22 mouse cellular contexts compared by ENCODE assay signal in the genomic region with DNA sequence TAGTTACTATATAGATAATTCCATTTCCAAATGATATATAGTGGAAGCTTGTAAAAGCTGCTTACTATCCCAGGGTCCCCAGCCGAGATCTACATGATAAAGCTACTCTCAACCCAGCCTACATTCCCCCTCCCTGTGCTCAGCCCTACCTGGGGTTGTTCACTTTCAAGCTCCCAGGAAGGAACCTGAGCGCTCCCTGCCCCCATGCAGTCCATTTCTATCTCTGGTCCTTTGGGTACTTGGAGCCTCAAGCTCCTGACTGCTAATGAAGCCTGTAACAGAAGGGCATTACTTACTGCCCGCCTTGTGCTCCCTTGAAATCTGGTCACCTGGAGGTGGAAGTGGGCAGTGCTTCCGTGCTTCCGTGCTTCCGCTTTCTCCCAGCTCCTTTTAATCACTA. TPM values are rescaled to one million over a fixed set of nuclear protein-coding genes. Genes with fewer than 3 reads are reported as not detected.
A peak's percentile ranks its signal among the peaks of the same experiment; 100 is the strongest.
DNase-seq lines count a peak whose midpoint lies in the region; ATAC-seq and TF ChIP-seq lines count a peak whose summit lies in the region.
"Had no signal": no experiment of that assay in that cellular context is flagged by ENCODE, and none has a peak within 500 bp of the region (broad histone marks: within the 10 kb centered on the region; RNA-seq: fewer than 3 reads in every experiment).

No protein-coding gene starts in this region.

- no peaks in the 10 kb centered on the region for H3K9me3 ChIP-seq in kidney, embryonic 16.5 days (ENCODE audit: low read length)
- H3K9me3 ChIP-seq in E14TG2a.4 (ENCODE audit: low read length) (no peaks in the 10 kb centered on the region), ES-Bruce4 (replicated peaks; ENCODE audit: control insufficient read depth, insufficient read depth, low read length, poor library complexity, severe bottlenecking) (no peaks in the 10 kb centered on the region)
- H3K9me3 ChIP-seq in liver, embryonic 11.5 days (ENCODE audit: control insufficient read depth, low read length), result no peaks in the 10 kb centered on the region
- H3K9me3 ChIP-seq: forebrain, embryonic 12.5 days; heart, embryonic 13.5 days; midbrain, embryonic 13.5 days; neural tube, embryonic 12.5 days had no signal

- no peaks in the 10 kb centered on the region for H3K27me3 ChIP-seq in kidney, embryonic 16.5 days (ENCODE audit: insufficient read depth, low read length)
- H3K27me3 ChIP-seq in E14TG2a.4 (ENCODE audit: insufficient read depth, low read length), result no peaks in the 10 kb centered on the region
- H3K27me3 ChIP-seq in ES-Bruce4 (ENCODE audit: control insufficient read depth, insufficient read depth, low read length, poor library complexity, severe bottlenecking), result no peaks in the 10 kb centered on the region
- no peaks in the 10 kb centered on the region for H3K27me3 ChIP-seq in small intestine, adult 2 months (ENCODE audit: control insufficient read depth, insufficient read depth, low read length)
- H3K27me3 ChIP-seq in liver, embryonic 11.5 days (replicated peaks; ENCODE audit: control insufficient read depth, insufficient read depth, low read length), result 0 out of 2 replicates have a peak, but pooled peaks cover 2% of the 10 kb centered on the region
- H3K27me3 ChIP-seq: heart, embryonic 13.5 days; neural tube, embryonic 12.5 days had no signal

- peak; percentile 82 for TF ChIP-seq EP300 in ES-Bruce4 (IDR thresholded peaks at IDR 0.05; ENCODE audit: insufficient read depth, low read depth, low read length)

- H3K4me1 ChIP-seq in kidney, embryonic 16.5 days (ENCODE audit: insufficient read depth, low read length), result peaks cover 42% of the 10 kb centered on the region
- peaks cover 96% of the 10 kb centered on the region for H3K4me1 ChIP-seq in E14TG2a.4 (replicated peaks; ENCODE audit: low read depth, low read length)
- peaks cover 7% of the 10 kb centered on the region for H3K4me1 ChIP-seq in ES-Bruce4 (ENCODE audit: control insufficient read depth, insufficient read depth, low read length)
- peaks cover 51% of the 10 kb centered on the region for H3K4me1 ChIP-seq in small intestine, adult 2 months (ENCODE audit: control insufficient read depth, insufficient read depth, insufficient read length, low read length)
- H3K4me1 ChIP-seq in liver, embryonic 11.5 days (replicated peaks; ENCODE audit: control insufficient read depth, insufficient read depth, low read length), result no peaks in the 10 kb centered on the region

- H3K36me3 ChIP-seq in kidney, embryonic 16.5 days (ENCODE audit: insufficient read depth, low read length), result no peaks in the 10 kb centered on the region
- H3K36me3 ChIP-seq in E14TG2a.4 (ENCODE audit: insufficient read depth, low read length), result peaks cover 38% of the 10 kb centered on the region
- peaks cover 4% of the 10 kb centered on the region; the same call in 1 of the 2 replicates for H3K36me3 ChIP-seq in ES-Bruce4 (ENCODE audit: control insufficient read depth, insufficient read depth, low read length, poor library complexity, severe bottlenecking)
- H3K36me3 ChIP-seq in small intestine, adult 2 months (ENCODE audit: control insufficient read depth, insufficient read depth, low read length), result peaks cover 5% of the 10 kb centered on the region; the same call in 1 of the 2 replicates
- no peaks in the 10 kb centered on the region for H3K36me3 ChIP-seq in liver, embryonic 11.5 days (ENCODE audit: control insufficient read depth, insufficient read depth, low read length)
- H3K36me3 ChIP-seq: forebrain, embryonic 12.5 days; heart, embryonic 13.5 days; midbrain, embryonic 13.5 days; neural tube, embryonic 12.5 days had no signal

- no peak overlapping the region for H3K9ac ChIP-seq in kidney, embryonic 16.5 days (replicated peaks; ENCODE audit: low read length)
- H3K9ac ChIP-seq in ES-Bruce4 (ENCODE audit: low read depth, poor library complexity, severe bottlenecking), result peak overlapping the region; percentile 67
- no peak overlapping the region for H3K9ac ChIP-seq in liver, embryonic 11.5 days (ENCODE audit: low read depth, low read length)
- H3K9ac ChIP-seq: forebrain, embryonic 12.5 days; heart, embryonic 13.5 days; hindbrain, embryonic 14.5 days; liver, postnatal 0 days; midbrain, embryonic 13.5 days; neural tube, embryonic 12.5 days had no signal

- no peak overlapping the region for H3K4me3 ChIP-seq in kidney, embryonic 16.5 days (ENCODE audit: low read length)
- peak overlapping the region; percentile 75 for H3K4me3 ChIP-seq in E14TG2a.4 (replicated peaks; ENCODE audit: low read length)
- peak overlapping the region; percentile 50 for H3K4me3 ChIP-seq in ES-Bruce4 (ENCODE audit: low read depth, low read length)
- no peak overlapping the region for H3K4me3 ChIP-seq in small intestine, adult 2 months (ENCODE audit: low read depth, low read length)
- H3K4me3 ChIP-seq in liver, embryonic 11.5 days (ENCODE audit: low read depth, low read length), result no peak overlapping the region
- H3K4me3 ChIP-seq: forebrain, embryonic 12.5 days; heart, embryonic 13.5 days; layer of hippocampus, adult 2 months; midbrain, embryonic 13.5 days; neural tube, embryonic 12.5 days had no signal

- TF ChIP-seq POLR2A in ES-Bruce4 (IDR thresholded peaks at IDR 0.05; ENCODE audit: insufficient read depth, low read length), result no peak
- TF ChIP-seq POLR2A in small intestine, adult 2 months (IDR thresholded peaks at IDR 0.05; ENCODE audit: low read depth, low read length), result no peak

- TF ChIP-seq CTCF in E14TG2a.4 (conservative IDR thresholded peaks at IDR 0.05; ENCODE audit: low read length) (peak; percentile 12; the same call in 1 of the 2 replicates), ES-Bruce4 (IDR thresholded peaks at IDR 0.05; ENCODE audit: low read depth, low read length) (no peak)
- no peak for TF ChIP-seq CTCF in small intestine, adult 2 months (IDR thresholded peaks at IDR 0.05; ENCODE audit: extremely low read depth, insufficient read length, insufficient replicate concordance, low read depth, low read length)

- 46% methylated on average over 6 of the region's 6 CpGs for WGBS in kidney, embryonic 16.5 days
- 55% methylated on average over 6 of the region's 6 CpGs for WGBS in small intestine, adult 2 months
- 63% methylated on average over 6 of the region's 6 CpGs for WGBS in liver, embryonic 11.5 days

- no peak for ATAC-seq in kidney, embryonic 16.5 days (ENCODE audit: low FRiP score, low TSS enrichment)
- ATAC-seq in liver, embryonic 11.5 days (replicated peaks; ENCODE audit: low FRiP score), result no peak
- ATAC-seq: liver, postnatal 0 days; midbrain, embryonic 13.5 days had no signal

- peak overlapping the region; percentile 64 for H3K27ac ChIP-seq in kidney, embryonic 16.5 days (ENCODE audit: low read length)
- peak overlapping the region; percentile 98 for H3K27ac ChIP-seq in ES-Bruce4 (ENCODE audit: insufficient read depth, low read length)
- H3K27ac ChIP-seq in small intestine, adult 2 months (ENCODE audit: insufficient read depth, low read depth, low read length), result peak overlapping the region; percentile 20; the same call in 1 of the 2 replicates
- H3K27ac ChIP-seq in liver, embryonic 11.5 days (ENCODE audit: low read depth, low read length), result no peak overlapping the region
- H3K27ac ChIP-seq: forebrain, embryonic 12.5 days; heart, embryonic 13.5 days; hindbrain, embryonic 14.5 days; layer of hippocampus, adult 2 months; midbrain, embryonic 13.5 days; neural tube, embryonic 12.5 days had no signal

- DNase-seq in kidney, postnatal 10 days, result no peak
- DNase-seq in liver, embryonic 11.5 days (ENCODE audit: low spot score), result no peak
- DNase-seq in adrenal gland, adult 18-20 months (ENCODE audit: low spot score in 2 of 2), result no peak
- DNase-seq: cerebellum, adult 18-20 months; cerebellum, postnatal 25 days; heart, adult 11 months; kidney, adult 11 months; layer of hippocampus, postnatal 36 days; liver; liver, postnatal 0 days; thymus, adult 18-20 months had no signal

- H3K4me2 ChIP-seq in kidney, embryonic 16.5 days (replicated peaks; ENCODE audit: low read depth, low read length), result no peak overlapping the region; the same call in 1 of the 2 replicates
- no peak overlapping the region for H3K4me2 ChIP-seq in liver, embryonic 11.5 days
- H3K4me2 ChIP-seq: forebrain, embryonic 12.5 days; heart, embryonic 13.5 days; hindbrain, embryonic 14.5 days; midbrain, embryonic 13.5 days; neural tube, embryonic 12.5 days had no signal

RNA-seq across cellular contexts. Expression of gene Cdh1, which starts 15.2 kb away (rescaled TPM):
- polyA plus RNA-seq in kidney, embryonic 16.5 days (2015; fragmentation: Nextera tagmentation; extraction: Ambion mirVana), result 104 and 108 TPM in 2 replicates
- 347 and 358 TPM in 2 replicates for polyA plus RNA-seq in ES-Bruce4 (2011; ENCODE audit: insufficient read depth, insufficient read length, low read depth, missing spikeins)
- 88.3 and 234 TPM in 2 replicates for polyA plus RNA-seq in small intestine, adult 2 months (2012; rRNA removed)
- 11.0 and 11.8 TPM in 2 replicates for polyA plus RNA-seq in liver, embryonic 11.5 days (2014; fragmentation: Nextera tagmentation; extraction: Ambion mirVana)
- under 1 TPM; 0.16 to 0.27 TPM for total RNA-seq in adrenal gland, adult 18-20 months (2021)
- total RNA-seq: MEL had no signal

RNA-seq across cellular contexts. Expression of gene Gm10073, which starts 45.1 kb away (rescaled TPM):
- 11.3 and 21.2 TPM in 2 replicates for polyA plus RNA-seq in kidney, embryonic 16.5 days (2015; fragmentation: Nextera tagmentation; extraction: Ambion mirVana)
- 498 and 566 TPM in 2 replicates for polyA plus RNA-seq in ES-Bruce4 (2011; ENCODE audit: insufficient read depth, insufficient read length, low read depth, missing spikeins)
- polyA plus RNA-seq in small intestine, adult 2 months (2012; rRNA removed), result 78.0 and 81.0 TPM in 2 replicates
- polyA plus RNA-seq in liver, embryonic 11.5 days (2014; fragmentation: Nextera tagmentation; extraction: Ambion mirVana), result 11.9 and 15.4 TPM in 2 replicates
- 100 to 1,000 TPM; 116 to 132 TPM for total RNA-seq in adrenal gland, adult 18-20 months (2021)

Comparison
In these comparisons a context has a peak if more than half of its experiments do, and no peak if none do; other contexts are left out.
1. H3K4me3 ChIP-seq: peak in E14TG2a.4 (single experiment) and ES-Bruce4 (single experiment); none in kidney, embryonic 16.5 days (single experiment), small intestine, adult 2 months (single experiment) and liver, embryonic 11.5 days (single experiment).